Mouse (Mus musculus) WW6 (cell line): ENCODE measurements around the gene Mkks.
"Not testable (repeated sequence)": the region's sequence is repeated elsewhere in the genome, so short reads cannot be mapped to it uniquely, and the experiment has no call there.

Source experiments
- DNase-seq: peaks from one replicate; pipeline ENCODE4 v3.0.0-alpha.2; 2013; ENCODE audit warnings: low read depth, low spot score

Mkks gene

DNA sequence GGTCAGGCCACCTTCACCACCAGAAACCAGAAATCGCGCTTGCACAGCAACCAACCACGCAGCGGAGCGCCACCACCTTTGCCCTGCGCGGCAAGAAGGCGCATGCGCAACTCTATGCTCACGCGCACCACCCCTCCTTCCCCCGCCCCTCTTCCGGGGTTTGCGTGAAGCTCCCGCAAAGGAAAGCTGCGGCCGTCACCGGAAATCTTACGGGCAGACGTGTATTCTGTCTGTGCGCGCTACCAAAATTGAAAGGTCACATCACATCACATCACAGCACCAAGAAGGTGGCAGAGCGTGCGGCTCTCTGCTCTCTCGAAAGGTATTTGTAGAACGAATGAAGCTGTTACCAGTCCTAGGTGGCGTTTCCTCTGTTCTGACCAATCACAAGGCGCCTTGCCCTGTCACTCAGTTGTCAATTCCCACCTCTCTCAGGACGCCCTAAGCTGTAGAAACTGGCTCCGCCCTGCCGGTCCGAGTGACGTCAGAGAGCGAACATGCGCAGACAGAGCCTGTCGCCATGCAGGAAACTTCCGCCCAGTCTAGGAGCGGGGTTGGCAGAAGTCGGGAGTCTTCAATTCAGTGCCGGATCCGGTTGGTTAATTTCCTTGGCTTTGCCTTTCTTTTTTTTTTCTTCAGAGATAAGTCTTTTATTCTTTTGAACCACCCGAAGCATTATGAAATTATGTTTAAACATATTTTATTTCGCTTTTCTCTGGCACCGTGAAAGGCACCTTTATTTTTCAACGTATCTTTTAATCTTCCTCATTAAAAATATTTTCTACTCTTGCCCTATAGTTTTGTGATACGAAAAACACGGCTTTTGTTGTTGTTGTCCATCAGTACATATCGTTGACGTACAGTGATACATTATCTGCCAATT lies at the start of gene Mkks, which contains the start of the genes Slx4ip and AL731706.1:
TSS of gene Mkks (minus strand) at position 322 of the 883 bp plus-strand sequence.
TSS of gene Slx4ip (plus strand) at position 151 of the 883 bp plus-strand sequence.
TSS of gene AL731706.1 (minus strand) at position 322 of the 883 bp plus-strand sequence.
- DNase-seq = peak; percentile 94

DNA sequence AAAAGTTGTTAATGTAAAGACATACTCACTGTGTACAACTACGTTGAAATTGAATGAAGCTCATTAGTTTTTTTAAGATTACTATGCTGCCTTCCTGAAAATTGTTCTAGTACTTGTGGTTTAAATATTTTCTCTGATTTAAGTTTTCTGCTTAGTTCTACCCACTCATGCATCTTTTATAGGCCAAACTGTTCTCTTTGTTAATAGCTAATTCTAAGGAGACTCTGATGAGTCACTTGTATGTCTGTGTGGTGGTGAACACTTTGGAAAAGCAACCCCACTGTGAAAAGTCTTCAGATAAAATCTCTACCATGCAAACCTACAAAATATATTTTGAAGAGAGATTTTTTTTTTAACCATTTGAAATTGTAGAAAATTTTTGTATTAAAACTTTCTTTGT lies 47.1 kb upstream of the Mkks start:
- no peak for DNase-seq

DNA sequence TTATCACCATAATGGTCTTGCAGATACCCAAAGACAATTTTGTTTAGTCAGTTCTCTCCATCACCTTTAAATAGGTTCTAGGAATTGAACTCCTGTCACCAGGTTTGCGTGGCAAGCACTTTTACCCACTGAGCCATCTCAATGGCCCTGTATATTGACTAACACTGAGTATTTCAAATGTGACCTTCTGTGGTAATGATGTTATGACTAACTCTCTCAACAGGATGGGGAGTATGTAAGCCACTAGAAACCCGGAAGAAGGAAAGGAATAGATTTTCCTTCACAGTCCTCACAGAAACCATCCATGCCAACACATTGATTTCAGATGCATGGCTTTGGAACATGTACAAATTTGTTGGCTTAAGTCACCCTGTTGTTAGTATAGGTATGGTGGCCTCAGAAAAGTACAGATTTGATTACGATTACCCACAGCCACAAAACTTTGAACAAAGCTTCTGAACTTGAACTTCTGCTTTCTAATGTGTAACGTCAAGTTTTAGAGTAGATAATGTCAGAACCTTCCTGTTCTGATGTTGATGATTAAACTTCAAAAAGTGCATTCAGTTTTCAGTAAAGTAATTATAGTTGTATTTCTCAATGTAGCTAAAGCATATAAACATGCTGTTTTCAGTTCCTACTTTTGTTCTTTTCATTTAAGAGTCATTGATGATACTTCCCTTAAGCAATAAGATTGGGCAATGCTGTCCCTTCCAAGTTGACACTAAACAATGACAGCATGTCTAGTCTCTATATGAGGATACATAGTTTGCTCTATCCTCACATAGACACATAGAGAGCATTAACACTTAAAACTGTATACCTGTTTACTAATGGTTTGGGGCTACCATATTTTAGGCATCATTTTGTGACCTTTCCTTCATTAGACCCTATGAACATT lies 45.5 kb upstream of the Mkks start:
- no peak for DNase-seq

DNA sequence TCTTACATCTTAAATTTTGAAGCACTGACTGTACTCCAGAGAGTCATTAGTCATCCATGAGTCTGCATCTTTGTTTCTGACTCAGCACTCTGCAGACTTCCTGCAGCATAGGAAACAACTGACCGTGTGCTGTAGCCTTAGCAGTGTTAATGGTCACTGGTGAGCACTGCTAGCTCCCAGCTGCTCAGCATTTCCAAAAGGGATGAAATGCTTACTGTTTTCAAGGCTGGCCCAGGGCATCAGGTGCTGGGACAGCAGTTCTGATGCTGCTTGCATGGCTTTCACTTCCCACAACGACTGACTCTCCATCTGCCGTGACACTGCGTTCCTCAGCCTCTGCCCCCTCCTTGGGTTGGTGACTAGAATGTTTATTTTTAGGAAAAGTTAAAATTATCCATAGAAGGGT lies 29.8 kb upstream of the Mkks start:
- no peak for DNase-seq

DNA sequence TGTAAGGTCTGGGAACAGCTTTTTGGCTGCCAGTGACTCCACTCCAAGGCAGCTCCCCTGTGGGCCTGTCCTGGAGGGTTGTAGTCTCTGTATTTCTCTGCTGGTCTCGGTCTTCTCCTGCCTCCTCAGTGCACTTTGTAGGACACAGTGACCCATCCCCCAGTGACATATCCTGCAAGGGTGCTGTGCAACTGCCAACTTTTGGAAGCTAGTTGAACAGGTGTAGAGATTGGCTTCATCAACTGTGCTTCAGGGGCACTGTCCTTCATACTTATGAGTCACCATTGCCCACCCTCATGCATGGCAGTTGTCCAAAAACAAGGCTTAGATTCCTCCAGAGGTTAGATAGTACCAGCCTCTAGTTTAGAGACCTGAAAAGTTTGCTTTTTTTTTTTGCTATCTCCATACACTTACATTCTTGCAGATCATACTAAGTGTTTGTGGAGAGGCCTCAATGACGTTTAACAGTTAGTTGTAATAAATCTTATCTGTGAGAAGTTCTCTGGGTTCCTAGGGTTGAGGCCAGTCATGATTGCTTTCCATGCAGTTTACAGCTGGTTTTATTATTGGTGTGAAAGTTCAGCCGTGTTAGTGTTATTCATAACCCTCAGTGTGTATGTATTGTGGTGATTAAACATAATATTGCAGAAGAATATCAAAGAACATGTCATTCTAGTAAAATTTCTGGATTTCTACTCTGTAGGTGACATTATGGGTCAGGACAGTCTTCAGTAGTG lies 29.2 kb upstream of the Mkks start:
- DNase-seq = no peak

DNA sequence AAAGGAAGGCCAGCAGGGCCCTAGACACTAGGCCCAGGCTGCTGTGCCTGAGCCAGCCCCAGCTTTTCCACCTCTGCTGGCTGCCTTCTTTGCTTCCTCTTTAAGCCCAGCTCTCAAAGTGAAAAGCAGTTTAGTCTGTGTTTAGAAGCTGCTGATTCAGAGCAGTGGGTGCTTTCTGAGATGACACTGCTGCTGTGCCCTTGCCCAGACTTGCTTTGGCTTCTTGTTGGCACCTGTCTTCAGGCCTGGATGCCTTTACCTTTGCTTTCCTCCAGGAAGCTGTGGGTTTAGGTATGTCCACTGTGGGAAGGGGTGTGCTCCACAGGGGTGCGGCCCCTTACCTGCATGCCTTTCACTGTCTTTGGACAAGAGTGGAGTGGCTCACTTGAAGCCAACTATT lies 28.2 kb upstream of the Mkks start:
- DNase-seq = no peak

DNA sequence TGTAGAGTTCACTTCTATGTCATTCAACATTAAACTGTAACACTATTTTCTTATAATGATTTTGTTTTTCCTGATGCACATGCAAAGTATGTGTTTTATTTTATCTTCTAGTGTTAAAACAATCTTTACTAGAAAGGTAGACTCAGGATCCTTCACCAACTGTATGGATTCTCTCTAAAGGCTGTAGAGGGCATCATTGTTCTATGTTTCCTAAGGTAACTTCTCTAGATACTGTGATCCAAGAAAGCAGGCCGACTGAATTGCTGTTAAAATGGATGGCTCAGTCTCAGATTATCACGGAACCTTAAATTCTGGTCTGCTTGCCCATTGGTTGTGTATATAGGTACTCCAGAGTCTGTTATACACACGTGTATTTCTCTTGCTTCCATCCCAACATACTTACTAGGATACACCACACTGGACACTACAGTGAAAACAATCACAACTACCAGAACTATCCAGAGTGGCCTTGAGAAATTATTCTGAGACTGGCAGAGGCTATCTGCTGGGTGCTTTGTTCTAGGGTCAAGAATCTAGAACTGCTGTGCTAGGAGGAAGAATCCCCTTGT lies 23.2 kb upstream of the Mkks start:
- DNase-seq = no peak

DNA sequence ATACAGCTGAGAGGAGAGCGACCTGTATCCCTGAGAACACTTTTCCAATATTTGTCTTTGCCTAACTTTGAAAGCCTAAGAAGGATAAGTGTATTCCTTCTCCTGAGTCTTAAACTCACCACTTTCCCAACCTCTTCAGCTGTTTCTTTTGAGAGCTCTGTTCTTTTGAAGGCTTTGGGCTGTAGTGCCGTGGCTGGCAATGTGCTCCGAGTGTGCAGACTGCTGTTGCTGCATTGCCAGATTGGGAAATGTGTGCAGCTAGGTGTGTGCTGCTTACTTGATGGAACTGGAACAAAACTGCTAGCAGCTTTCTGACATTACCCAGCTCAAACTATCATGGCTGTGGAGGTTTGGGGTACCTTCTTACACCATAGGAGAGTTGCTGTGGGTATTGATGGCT lies 21.8 kb upstream of the Mkks start:
- DNase-seq = no peak

DNA sequence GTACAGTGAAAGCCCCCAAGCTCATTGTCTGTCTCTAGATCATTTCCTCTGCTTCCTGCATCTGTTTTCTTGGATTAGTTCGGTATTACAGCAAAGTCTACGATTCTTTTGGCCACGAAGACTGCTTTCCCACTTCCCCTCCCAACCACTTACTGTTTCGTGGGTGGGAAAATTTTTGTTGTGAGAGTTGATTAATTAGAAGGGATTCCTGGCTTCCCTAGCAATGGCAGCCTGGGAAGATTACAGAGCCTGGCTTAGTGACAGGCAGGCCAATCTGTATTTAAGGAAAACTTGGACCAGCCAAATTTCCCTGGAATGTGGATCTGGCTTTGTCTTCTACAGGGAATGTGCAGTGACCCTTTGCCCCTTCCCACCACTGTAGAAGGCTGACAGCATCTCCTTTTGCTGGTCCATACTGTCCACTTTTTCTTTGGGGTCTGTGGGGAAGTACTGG lies 20.8 kb upstream of the Mkks start:
- DNase-seq = no peak

DNA sequence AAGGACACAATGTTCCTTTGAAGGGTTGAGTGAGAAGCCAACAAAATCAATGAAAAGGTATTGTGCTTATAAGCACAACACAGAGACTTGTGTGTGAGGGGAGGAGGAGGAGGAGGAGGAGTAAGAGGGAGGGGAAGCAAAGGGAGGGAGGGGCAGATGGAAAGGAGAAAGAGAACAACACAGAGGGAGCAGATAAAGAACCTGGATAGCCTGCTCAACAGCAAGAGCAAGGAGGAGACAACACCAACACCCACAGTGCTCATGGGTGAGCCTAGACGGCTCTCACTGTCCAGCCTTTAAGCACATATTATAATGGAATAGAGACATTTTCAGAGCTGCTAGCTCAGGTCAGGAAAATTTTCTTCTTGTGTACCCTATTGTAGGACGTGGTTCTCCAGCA lies 18.1 kb upstream of the Mkks start:
- DNase-seq = no peak

DNA sequence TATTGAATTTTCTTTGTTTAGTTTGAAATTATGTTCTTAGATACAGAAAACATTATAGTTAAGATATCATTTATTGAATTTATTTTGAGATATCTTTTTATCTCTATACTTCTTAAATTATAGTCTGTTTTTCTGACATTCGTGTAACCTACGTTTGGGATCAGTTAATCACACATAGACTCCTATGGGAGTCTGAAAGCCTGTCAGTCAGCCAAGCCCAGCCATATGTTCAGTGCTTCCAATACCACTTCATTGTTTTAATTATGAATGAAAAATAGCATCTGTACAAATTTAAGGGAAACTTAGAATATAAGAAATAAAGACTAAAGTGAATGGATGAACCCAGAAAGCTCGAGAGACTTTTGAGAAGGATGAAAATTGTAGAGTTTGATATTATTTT lies 17.4 kb upstream of the Mkks start:
- no peak for DNase-seq

DNA sequence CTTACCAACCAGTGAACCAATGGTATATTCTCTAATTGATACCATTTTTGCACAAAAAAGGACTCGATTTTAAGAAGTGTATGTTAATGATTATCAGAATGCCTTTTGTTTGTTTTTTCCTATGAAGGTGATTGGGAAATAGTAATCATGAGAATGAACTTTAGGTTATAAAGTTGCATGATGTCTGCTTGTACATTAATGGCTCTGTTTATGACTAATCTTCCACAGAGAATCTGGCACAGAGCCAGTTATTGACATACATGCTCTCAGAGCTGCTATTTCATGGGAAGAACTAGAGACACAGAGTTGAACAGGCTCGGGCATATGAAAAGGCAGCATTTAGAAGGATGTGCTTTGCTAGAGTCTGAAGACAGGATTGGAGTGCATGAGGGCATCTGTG lies 4.9 kb upstream of the Mkks start:
- DNase-seq = no peak

DNA sequence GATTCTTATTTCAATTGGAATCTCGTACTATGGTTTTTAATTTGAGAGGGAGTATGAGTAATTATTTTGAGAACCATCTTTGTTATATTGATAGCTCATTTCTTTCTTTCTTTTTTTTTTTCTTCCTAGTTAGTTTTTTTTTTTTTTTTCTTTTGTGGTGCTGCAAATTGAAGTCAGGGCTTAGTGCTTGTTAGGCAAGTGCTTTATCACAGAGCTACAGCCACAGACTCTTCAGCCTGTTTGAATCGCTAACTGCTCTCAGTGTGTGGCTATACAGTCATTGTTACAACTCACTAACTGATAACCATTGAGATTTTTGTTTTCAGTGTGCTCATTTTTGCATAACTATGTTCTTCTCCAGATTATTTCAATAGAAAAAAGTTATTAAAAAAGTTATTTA lies 3.3 kb upstream of the Mkks start:
- DNase-seq = no peak

DNA sequence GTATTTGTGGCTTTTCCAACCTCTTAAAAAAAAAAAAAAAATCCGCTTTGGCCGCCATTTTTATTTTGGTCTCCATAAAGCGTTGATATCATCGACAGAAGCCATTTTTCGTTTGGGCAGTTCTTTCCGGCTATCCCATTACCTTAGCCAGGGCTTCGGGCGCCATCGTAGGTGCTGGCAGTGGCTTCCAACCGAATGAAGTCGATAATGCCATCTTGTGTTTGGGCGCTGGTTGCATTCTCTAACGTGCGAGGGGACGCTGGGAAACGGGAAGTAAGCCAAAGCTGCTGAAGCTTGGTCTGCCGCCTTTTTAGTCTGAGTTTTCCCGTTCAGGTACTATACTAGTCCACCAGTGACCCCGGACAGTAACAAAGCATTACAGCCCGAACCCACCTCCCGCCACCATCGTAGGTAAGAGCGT lies 772 bp upstream of the Mkks start:
- DNase-seq = peak; percentile 79

DNA sequence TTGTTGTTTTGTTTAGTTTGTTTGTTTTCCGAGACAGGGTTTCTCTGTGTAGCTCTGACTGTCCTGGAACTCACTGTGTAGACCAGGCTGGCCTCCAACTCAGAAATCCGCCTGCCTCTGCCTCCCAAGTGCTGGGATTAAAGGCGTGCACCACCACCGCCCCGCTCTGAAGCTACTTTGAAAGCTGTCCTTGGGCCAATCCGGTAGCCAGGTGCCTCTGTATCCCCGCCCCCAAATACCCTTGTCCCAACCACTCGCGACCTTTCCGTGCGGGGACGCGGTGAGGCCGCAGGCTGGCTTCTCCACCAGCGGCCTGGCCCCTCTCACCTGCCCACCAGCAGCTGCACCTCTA lies 497 bp downstream of the Mkks start:
- not testable (repeated sequence) for DNase-seq

DNA sequence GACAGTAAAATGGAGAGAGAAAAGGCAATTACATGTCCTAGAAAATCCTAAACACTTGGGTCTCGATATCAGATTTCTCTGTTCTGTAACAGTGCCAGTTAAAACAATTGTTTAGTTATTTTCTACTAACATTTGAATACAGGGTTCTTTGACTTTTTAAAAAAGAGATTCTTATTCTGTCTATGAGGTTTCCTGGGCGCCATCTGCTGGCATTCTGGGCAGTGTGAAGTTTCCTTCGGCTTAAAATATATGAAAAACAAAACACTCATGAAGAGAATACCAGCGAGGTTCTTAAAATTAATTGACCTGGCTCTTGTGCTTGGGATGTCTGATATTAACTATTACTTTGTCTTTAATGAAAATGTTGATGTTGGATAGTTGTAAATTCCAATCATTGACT lies 4.3 kb downstream of the Mkks start:
- no peak for DNase-seq

DNA sequence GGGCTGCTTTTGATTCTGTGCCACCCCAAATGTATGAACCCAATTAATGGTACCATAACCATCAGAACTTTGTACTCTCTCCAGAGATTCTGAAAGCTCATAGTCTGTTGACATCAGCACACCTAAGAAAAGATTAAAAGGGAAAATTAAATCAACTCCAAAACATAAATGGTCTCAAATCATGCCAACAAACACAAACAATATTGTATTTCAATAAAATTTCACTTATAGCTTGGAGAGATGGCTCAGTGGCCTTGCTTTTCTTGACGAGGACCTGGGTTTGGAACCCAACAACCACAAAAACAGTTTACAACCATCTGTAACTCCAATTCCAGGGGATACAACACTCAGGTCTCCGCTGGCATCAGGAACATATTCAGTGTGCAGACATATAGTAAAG lies 5.6 kb downstream of the Mkks start, which contains the start of gene AL731706.2:
TSS of gene AL731706.2 (minus strand) at position 101 of the 400 bp plus-strand sequence.
- DNase-seq = no peak

DNA sequence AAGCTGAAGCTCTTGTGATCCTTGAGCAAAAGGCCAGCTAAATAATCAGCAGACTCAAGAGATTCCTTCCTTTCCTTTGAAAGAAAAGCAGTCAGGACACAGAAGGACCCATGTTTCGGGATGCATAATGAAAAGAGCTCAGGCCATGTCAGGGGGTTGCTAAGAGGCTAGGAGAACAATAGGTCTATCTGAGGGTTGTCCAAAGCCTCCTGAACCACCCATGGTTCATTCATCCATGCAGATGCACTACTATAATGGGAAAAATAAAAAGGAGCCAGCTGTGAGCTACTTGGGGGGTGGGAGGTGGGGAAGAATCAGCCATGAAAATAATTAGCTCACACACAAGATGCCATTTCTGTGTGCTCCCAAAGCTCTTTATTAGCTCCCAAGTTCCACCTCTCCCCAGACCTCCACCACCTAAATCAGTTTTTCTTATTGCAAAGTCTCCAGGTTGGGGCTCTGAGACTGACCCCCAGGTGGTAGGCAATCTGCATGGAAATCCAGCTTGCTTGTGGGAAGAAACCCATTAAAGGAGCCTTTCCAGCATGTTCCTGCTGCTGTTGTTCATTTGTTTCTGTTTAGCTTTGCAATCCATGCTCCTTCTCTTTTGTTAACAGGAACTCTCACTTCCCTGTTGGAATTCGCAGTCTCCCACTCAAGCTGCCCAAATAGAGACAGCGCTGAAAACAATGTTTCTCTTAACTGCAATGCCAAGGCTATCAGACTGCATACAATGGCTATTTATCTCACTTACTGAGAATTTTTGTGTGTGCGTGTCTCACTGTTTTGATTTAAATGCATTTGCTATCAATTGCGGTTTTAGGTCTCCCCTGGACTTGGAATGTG lies 36.4 kb downstream of the Mkks start:
- DNase-seq = no peak

DNA sequence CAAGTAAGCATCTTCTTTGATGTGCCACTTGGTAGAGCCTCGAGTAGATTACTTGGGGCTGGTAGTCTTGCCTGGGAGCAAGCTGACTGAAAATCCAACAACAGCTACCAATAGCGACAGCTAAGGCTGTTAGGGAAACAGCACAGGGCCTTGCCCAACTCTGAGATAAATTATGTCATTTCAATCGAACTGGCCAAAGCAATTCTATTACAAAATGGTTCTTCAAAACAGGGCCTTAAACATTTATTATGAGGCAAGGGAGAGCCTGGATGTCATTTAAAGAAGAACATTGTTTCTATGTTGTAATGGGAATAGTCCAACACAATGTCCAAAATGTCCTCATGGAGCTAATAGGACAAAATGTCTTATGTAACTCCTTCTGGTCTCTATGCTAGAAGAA lies 40.8 kb downstream of the Mkks start:
- no peak for DNase-seq

DNA sequence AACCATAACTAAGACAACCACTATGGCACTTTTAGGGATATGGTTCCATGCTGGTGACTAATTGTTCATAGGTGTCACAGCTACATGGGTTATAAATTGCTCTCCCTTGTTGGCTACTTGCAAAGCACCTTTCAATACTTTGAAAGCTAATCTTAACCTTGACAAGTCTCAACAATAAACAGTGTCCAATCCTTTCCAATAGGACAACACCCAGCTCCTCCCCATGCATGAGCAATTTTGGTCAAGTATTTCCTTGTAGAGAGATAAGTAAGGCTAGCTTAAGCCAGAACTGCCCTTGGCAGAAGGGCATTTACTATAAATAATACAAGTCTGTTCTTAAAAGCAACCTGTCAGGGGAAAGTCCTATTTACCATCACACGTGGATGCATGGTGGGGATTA lies 53.2 kb downstream of the Mkks start:
- no peak for DNase-seq
